Mouse (Mus musculus) retina, embryonic 14.5 days (tissue): ENCODE measurements around the gene Lias.
A peak's percentile ranks its signal among the peaks of the same experiment; 100 is the strongest.

Experiments
- DNase-seq: peaks from one replicate; pipeline ENCODE4 v3.0.0-alpha.2; 2015; ENCODE audit warnings: low spot score

The Lias gene

GRCm38 (mm10) chr5:65390648-65391644 is at the start of gene Lias, which contains the start of gene Rpl9:
Gene Lias, plus strand, starts transcription at chr5:65391497.
Gene Rpl9, minus strand, starts transcription at chr5:65391444.
- peak; percentile 99 for DNase-seq

DNA sequence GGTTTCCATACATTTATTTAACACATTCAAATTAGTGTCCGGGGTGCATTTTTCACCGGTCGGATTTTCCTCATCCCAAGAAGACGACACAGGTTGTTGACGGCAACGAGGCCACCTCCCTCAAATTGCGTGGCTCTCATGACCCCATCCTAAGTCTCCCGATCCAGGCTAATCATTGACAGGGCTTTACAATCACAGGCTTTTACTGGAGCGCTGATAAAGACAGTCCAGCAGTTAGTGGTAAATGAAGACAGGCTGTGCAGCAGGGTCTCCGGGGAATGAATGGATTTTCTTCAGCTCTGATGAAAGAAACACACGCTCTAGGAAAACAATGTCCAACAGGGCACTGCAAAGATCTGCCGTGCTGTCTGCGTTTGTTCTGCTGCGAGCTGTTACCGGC is 43.1 kb upstream of the Lias start, which contains the start of gene Klb:
Klb (plus strand) TSS at position 147 of the 400 bp plus-strand sequence.
- DNase-seq, result peak; percentile 5

DNA sequence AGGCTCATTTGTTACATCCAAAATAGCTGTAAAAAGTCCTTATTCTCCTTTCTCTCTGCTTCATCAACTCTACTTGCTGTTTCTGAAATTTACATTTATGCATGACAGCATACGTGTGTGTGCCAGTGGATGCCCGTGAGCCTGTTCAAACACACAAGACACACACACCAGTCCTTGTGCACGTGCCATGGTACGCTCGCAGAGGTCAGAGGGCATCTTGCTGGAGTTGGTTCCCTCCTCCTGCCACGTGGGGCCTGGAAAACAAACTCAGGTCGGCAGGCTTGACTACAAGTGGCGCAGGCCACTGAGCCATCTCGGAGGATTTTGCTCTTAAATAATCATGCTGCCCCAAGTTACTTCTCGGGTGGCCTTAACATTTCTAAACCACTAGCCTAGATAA is 40.8 kb upstream of the Lias start:
- DNase-seq, result no peak

GRCm38 (mm10) chr5:65354097-65354496 is 37.2 kb upstream of the Lias start:
- no peak for DNase-seq

DNA sequence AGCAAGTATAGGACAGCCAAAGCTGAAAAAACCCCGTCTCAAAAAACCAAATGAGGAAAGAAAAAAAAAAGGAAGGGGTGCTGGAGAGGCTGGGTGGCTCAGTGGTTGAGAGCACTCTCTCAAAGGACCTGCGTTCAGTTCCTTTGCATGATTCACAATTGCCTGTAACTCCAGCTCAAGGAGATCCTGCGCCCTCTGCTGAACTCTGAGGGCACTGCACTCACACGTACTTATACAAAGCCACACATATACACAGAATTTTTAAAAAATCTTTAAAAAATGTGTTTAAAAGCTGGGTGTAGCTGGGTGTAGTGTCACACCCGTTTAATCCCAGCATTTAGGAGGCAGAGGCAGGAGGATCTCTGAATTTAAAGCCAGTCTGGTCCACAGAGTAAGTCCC is 36.3 kb upstream of the Lias start:
- DNase-seq, result peak; percentile 6

DNA sequence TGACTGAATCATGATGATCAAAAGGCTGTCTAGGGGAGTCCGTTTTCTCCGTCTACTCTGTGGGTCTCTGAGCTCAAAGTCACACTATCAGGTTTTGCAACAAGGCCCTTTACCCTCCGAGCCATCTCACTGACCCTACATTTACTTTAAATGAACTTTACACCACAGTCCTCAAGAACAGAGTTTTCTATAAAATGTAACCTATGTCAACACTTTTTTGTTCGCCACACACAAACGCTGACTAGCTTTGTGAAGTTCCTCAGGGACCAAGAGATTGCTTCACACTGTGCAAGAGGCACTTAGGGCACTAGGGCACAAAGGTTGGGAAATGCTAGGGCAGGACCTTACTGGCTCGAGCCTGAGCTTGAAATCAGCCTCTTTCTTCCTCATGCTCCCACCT is 34.4 kb upstream of the Lias start:
- no peak for DNase-seq

GRCm38 (mm10) chr5:65357771-65358170 is 33.5 kb upstream of the Lias start:
- no peak for DNase-seq

GRCm38 (mm10) chr5:65367837-65368236 is 23.5 kb upstream of the Lias start:
- DNase-seq, result no peak

GRCm38 (mm10) chr5:65371551-65371950 is 19.7 kb upstream of the Lias start:
- no peak for DNase-seq

DNA sequence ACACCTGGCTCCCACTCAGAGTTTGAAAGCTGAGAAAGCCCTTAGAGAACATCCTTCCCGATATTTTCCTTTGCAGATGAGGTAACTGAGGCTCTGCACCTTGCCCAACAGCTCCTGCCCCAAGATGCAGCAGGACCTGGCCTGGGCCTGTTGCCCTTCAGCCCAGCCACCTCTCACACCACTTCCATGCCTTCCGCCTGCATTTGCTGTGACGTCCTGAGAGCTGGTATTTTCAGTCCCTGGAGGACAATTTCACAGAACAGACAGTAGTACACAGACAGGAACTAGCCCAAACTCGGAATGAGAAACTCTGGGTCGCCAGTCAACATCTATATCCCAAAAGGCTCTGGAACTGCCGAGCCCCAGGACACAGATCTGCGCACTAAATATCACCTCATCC is 16.6 kb upstream of the Lias start:
- DNase-seq, result no peak

DNA sequence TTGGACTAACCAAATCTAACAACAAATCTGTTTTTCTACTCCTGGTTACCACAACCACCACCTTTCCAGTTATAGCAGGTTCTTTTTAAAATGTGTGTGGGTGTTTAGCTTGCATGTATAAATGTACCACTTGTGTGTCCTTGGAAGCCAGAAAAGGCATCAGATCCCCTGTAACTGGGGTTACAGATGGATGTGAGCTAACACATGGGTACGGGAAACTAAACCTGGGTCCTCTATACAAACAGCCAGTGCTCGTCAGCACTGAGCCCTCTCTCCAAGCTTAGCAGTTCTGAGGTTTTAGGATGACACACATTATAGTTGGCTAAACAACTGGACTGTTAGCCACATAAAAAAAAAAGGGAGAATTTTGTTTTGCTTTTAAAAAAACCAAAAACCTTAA is 5.6 kb upstream of the Lias start:
- DNase-seq, result no peak

GRCm38 (mm10) chr5:65387008-65387867 is 4.1 kb upstream of the Lias start:
- no peak for DNase-seq

GRCm38 (mm10) chr5:65391753-65392152 is 456 bp downstream of the Lias start:
- DNase-seq, result peak; percentile 61

DNA sequence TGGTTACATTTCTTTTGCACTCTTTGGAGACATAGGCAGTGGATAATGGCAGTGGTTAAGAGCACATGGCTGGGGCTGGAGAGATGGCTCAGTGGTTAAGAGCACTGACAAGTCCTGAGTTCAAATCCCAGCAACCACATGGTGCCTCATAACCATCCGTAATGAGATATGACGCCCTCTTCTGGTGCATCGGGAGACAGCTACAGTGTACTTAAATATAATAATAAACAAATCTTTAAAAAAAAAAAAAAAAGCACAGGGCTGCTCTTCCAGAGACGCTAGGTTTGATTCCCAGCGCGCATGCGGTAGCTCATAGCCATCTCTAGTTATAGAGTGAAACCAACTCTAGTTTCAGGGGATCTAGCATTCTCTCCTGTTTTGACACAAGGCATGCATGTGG is 3.1 kb downstream of the Lias start:
- no peak for DNase-seq

- DNase-seq, result peak; percentile 88
Observed at GRCm38 (mm10) chr5:65401251-65401994, 10.1 kb downstream of the Lias start.

DNA sequence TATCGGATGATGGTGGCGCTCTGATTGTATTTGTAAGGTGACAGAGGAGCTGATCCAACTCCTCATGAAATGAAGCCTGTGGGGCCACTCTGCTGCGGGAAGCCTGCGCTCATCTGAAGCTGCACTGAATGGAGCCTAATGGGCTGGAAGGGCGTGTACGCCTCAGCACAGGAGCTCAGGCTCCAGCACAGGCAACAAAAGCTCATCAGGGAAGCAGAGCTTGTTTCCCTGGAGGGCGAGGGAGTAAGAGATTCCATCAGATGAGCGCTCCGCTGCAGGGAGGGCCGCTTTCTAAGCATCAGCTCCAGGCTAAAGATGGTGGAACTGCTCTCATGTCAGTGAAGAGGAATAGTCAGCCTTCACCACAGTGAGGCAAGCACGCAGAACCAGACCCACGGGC is 16.7 kb downstream of the Lias start:
- peak; percentile 65 for DNase-seq

DNA sequence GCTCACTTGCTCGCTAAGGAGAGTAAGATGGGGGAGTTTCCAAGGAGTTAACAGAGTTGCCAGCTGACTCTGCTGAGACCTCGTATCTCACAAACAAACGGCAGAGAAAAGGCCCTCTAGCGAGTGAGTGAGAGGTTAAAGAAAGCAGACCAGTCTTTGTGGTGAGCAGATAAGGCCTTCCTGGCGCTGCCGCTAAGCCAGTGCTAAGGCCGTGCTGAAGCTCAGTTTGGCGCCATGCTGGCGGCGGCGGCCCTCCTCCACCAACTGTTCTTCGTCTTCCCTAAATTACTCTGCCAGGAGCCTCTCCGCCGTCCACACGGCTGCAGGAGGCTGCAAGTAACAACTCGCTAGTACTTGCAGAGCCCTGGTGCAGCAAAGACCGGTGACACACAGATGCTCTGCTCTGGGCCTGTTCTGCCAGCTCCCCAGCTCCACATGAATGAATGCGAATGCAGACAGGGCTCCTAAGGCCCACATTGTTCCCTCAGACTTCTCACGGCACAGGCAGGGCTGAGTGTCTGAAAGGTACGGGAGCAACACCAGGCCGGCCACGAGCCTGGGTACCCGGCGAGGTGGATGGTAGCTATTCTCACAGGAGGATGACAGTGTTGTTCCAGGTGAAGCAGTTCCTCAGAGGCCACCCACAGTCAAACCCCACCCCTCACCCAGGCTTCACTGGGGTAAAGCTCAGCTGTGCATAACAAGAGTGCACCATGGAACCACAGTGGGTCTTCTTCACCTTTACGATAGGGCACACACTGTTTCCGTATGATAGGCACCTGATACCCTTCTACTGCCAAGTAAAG is 24.6 kb downstream of the Lias start:
- peak; percentile 47 for DNase-seq

DNA sequence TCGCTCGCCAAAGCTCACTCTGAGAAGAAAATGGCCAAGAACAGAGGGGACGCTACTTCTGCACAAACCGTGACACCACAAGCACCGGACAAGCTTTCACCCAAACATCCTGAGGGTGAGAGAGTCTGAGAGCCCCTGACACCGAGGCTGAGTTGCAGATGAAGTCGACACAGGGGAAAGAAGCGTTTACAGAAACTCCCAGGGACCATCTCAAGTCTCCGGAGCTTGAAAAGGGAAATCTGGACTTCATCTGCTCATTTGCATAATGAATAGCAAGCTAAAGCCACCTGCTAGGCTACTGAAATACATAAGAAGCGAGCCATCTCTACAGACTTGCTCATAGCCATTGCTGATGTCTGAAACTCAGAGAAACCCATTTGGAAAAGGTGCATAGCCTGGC is 27.8 kb downstream of the Lias start:
- DNase-seq, result no peak

- no peak for DNase-seq
Observed at GRCm38 (mm10) chr5:65420822-65421221, 29.5 kb downstream of the Lias start.

GRCm38 (mm10) chr5:65422803-65423202 is 31.5 kb downstream of the Lias start:
- DNase-seq, result no peak

GRCm38 (mm10) chr5:65424215-65424614 is 32.9 kb downstream of the Lias start:
- no peak for DNase-seq
